Mouse (Mus musculus): ENCODE results near the gene Gm20388.

Gene Gm20388

GRCm38 (mm10) chr8:122333531-122333930 lies 2422.9 kb downstream of the Gm20388 start:
- no peak for DNase-seq (ENCODE audit: low spot score)

DNA sequence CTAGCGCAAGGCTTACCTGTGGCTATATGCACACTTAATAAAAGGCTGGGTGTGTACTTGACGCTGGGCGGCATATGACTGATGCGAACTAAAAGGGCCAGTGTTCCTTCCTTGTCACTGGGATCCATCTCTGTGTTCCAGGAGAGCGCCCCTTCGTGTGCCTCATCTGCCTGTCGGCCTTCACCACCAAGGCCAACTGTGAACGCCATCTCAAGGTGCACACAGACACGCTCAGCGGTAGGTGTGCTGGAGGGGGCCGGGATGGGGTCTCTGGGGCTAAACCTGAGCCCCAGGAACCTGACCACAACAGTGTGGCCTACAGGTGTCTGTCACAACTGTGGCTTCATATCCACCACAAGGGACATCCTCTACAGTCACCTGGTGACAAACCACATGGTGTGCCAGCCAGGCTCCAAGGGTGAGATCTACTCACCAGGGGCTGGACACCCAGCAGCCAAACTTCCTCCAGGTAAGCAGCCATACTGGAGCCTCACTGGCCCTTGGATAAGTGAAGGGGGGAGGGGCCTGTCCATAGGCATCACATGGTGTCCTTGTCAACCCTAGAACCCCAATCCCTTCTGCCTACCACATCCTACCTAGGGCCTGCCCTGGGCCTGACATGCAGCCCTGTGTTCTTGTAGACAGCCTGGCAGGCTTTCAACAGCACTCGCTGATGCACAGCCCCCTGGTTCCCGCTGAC lies 2424.3 kb downstream of the Gm20388 start:
- no peak for DNase-seq (ENCODE audit: low spot score)

DNA sequence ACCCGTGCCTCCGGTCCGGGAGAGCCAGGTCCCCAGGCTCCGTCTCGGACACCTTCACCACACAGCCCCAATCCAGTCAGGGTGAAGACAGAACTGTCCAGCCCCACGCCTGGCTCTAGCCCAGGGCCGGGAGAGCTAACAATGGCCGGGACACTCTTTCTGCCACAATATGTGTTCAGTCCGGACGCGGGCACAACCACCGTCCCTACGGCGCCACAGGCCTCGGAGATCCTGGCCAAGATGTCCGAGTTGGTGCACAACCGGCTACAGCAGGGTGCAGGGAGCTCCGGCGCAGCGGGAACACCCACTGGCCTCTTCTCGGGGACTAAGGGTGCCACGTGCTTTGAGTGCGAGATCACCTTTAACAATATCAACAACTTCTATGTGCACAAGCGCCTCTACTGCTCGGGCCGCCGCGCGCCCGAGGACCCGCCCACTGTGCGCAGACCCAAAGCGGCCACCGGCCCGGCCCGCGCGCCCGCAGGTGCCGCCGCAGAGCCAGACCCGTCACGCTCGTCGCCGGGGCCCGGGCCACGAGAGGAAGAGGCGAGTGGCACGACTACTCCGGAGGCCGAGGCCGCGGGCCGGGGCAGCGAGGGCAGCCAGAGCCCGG lies 2425.1 kb downstream of the Gm20388 start:
- DNase-seq (ENCODE audit: low spot score): no peak

DNA sequence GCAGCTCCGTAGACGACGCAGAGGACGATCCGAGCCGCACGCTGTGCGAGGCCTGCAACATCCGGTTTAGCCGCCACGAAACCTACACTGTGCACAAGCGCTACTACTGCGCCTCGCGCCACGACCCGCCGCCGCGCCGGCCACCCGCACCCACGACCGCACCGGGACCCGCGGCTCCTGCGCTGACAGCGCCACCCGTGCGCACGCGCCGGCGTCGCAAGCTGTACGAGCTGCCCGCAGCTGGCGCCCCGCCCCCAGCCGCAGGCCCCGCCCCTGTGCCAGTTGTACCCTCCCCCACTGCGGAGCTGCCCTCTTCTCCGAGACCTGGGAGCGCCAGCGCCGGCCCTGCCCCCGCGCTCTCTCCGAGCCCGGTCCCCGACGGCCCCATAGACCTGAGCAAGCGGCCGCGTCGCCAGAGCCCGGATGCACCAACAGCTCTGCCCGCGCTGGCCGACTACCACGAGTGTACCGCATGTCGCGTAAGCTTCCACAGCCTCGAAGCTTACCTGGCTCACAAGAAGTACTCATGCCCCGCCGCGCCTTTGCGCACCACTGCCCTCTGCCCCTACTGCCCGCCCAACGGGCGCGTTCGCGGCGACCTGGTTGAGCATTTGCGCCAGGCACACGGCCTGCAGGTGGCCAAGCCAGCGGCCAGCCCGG lies 2425.7 kb downstream of the Gm20388 start:
- DNase-seq (ENCODE audit: low spot score): peak; percentile 25

DNA sequence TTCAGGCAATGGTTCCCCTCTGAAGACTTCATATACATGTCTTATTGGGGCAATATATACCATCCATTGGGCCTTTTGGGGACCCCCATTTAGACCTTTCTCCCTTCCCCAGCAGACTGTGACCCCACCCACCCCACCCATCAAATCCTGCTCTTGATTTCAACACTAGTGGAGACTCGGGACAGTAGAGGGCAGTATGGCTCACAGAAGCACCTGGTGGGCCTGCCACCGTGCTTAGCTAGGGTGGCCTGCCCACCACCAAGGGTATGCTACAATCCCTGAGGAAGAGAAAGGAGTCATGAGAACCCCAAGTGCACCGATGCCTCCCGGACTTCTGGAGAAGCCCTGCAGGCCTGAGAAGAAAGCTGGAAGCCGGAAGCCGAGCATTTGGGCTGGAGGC lies 2428.2 kb downstream of the Gm20388 start:
- DNase-seq (ENCODE audit: low spot score): no peak

DNA sequence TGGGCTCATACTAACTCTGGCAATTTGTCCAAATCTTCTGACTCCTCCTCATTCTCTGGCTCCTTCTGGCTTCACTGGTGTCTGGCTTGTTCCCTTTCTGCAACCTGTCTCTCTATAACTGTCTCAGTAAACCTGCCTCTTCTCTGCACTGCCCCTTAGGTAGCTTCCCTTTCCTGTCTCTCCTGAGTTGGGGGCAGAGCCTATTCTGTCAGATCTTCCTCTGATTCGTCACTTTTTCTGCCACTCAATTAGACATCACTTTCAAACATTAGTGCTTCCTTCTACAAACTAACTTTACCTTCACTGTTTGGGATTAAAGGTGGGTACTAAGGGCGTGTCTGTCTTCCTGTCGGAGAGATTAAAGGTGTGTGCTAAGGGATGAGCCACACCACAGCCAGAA lies 2430.1 kb downstream of the Gm20388 start:
- no peak for DNase-seq (ENCODE audit: low spot score)

GRCm38 (mm10) chr8:122341790-122342189 lies 2431.1 kb downstream of the Gm20388 start:
- no peak for DNase-seq (ENCODE audit: low spot score)

DNA sequence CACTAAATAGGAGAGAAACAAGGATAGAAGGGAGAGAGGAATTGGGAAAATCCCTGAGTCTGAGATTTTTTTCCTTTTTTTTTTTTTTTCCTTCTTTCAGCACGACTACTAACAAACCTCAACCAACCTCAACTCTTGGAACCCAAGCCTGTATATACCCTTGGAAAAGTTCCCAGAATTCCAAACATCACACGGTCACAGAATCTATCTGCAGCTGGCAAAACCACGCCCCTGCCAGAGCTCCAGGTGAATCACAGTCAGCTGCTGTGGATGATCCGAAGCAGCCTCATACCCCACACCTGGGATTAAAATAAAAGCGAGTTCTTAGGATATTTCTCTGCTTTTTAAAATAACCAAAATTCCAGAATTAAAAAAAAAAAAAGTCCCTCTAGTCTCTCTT lies 2431.7 kb downstream of the Gm20388 start:
- no peak for DNase-seq (ENCODE audit: low spot score)

DNA sequence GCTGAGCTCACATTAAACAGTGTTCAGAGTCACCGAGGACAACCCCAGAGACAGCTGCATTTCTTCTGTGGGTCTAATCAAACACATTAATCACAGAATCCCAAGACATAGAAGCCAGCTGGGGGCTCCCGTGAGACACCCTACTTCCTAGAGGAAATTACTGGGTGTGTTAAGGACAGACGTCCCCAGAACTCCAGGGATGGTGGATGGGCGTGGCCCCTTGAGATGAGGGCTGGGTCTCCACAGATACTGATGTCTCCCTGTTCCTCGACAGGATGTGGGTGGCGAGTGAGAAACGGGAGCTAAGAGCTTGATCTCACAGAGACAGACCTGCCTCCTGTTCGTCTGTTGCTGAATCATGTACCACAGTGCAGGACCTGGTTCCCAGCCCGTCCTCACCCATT lies 2432.2 kb downstream of the Gm20388 start:
- DNase-seq (ENCODE audit: low spot score): no peak

DNA sequence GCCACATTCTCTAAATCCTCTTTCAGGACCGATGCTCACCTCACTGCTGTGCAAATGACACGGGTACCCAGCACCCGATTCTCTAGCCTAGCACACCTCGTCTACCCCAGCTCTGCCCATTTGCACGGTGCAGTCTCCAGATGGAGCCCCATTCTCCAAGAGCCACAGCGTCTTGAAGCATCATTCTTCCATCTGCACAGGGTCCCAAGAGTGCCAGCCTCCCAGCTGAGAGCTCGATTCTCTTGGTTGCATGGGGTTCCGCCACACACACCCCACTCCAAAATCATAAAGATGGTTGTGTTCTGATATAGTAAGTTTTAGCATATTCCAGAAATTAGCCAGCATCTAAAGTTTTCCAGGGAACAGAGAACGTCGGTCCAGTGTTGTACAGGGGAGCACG lies 2432.7 kb downstream of the Gm20388 start:
- no peak for DNase-seq (ENCODE audit: low spot score)

DNA sequence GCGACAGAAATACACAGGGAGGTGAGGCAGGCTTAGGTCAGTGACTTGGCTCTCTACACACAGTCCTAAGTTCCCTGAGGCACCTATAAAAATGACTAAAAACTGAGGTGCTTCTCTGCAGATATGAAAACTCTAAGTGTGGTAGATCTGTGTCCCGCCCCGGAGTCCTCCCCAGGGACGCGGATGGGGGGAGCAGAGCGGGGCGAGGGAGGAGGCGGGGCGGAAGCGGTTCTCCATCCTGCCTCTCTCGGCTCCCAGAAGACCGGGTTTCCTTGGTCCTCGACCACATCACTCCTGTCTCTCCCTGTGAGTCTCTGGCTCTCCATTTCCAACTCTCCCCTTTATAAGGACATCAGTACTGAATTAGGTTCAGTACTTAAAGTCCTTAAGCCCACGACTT lies 2433.1 kb downstream of the Gm20388 start:
- no peak for DNase-seq (ENCODE audit: low spot score)

DNA sequence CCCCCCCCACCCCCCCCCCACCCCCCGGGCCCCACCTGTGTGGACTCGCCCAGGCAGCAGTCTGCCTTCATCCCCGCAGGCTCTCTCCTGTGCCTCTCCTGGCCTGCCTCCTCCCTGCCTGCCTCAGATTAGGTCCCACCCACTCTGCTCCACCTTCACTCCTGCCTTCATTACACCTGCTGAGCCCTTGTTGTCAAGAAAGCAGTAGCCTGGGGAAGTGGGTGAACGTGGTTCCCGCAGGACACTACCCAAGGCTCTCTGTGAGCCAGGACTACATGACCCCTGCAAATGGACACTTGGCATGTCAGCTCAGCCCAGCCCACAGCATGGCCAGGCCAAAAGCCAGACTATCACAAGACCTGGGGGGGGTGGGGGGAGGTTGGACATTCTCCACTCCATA lies 2433.6 kb downstream of the Gm20388 start:
- DNase-seq (ENCODE audit: low spot score): no peak

GRCm38 (mm10) chr8:122345181-122346095 lies 2434.8 kb downstream of the Gm20388 start:
- DNase-seq (ENCODE audit: low spot score): no peak

GRCm38 (mm10) chr8:122347811-122348552 lies 2437.3 kb downstream of the Gm20388 start:
- DNase-seq (ENCODE audit: low spot score): no peak

DNA sequence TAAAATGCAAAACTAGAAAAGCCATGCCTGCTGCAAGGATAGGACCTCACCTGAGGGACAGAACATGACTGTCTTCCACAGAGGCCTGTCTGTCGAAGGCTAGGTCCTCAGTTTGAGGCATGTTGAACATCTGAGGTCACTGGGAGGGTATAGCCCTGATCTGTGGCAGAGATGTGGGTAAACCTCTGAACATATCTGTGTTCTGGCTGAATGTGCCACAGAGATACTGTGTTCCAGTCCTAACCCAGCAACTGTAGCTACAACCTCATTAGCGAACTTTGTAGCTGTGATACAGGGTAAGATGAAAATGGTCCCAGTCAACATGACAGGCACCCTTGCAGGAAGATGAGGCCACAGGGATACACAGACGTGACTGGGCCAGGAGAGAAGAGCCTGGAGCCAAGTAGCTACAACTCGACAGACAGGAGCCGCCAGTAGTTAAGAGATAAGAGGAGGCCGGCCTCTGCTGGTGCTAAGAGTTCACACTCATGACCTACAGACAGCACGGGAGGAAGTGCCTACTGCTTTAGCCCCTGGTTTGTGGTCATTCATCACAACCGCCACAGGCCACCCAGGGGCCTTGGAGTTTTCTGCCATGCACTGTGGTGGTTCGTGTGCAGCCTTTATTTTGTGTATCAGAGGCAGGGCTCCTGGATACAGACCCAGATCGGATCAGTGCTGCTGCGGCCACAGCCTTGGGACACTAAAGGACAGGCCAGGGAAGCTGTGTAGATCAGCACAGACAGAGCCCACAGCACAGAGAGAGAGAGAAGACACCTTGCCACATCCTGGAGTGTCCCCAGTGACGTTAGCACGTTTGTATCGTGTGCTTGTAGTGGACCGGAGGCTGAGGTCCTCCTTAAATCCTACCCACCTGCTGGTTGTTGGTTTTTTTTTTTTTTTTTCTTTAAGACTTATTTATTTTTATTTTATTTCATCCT lies 2439.0 kb downstream of the Gm20388 start:
- DNase-seq (ENCODE audit: low spot score): no peak

DNA sequence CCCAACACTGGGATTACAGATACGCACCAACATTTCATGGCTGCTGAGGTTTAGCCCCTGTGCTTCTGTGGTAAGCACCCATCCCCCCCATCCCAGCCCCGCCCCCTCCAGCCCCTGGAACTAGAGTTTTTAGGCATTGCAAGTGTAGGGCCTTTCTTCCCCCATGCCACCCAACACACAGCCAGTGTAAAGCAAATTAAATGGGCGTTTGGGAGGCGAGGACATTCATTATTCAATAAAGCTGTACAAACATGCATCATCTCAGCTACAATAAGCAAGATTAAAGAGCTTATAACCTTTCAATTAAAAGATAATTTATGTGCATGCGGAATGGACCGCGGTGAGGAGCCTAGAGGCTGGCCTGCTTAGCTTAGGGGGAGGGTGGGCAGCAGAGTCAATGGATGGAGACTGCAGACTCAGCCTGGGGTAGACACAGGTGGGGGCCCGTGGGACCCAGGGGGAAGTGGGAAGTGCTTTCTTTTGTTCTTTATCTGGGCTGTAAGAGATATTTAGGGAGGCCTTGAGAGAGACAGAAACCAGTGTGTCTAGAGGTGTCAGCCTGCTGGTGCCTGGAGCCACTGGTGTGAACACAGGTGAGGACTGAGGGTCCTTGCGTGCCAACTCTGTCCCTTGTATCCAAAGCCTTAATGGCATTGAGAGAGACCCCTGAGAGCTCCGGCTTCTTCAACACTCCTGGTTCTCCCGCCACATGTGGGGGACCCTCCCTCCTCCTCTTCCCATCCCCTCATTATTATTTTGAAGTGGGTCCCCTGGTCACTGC lies 2439.9 kb downstream of the Gm20388 start:
- no peak for DNase-seq (ENCODE audit: low spot score)

DNA sequence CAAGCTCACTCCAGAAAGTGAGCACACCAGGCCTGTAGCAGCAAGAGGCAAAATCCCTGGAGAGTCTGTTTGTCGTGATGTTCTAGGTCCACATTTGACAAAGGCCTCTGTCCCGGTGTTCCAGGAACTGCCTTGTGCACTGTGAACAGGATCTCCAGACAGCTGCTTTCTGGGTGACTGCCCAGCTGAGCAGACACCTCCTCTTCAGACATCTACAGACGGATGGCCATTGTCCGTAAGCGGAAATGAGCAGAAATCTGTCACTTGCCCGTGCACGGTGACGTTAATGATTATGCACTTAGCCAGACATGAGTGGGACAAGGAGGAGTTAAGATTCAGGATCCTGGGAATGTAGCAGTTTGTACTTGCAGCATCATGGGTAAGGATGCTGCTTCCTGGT lies 2443.5 kb downstream of the Gm20388 start:
- no peak for DNase-seq (ENCODE audit: low spot score)

DNA sequence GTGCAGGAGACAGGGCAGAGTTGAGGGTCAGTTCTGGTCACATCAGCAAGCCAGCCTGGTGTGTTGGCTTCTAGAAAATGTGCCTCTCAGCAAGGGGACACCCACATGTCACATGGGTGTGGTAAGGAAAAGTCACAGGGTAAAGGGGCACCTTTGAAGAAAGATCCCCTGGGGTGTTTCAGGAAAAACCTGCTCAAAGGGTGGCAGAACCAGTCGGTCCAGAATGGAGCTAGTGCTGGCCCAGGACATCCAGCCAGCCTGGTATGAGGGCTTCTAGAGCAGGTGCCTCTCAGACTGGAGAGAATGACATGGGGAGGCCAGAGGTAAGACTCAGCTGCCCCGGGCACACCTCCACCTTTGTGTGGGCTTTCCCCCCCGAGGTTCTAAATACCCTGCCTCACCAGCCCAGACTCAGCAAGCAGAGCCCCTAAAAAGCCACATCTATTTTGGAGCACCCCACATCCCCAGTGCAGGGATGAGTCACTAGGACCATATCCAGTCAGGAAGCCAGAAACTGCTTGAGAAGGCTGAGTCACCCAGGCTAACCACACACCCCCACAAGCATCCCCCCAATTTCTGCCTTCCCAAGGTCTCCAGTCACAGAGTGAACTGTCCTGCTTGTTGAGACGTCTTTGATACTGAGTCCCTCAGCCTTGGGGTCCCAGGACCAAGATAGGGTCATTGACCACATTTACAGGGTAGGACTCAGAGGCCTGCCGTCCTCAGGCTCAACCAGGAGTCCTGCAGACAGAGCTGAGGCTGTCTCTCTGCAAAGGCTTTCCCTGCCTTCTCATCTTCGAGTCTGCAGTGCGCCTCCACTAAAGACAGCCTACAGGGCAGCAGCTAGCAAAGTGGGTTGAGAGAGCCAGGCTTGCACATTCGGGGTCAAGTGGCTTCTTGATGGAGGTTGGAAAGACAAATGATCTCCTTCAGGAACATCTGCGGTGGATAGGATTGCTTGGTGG lies 2445.3 kb downstream of the Gm20388 start:
- DNase-seq (ENCODE audit: low spot score): no peak

DNA sequence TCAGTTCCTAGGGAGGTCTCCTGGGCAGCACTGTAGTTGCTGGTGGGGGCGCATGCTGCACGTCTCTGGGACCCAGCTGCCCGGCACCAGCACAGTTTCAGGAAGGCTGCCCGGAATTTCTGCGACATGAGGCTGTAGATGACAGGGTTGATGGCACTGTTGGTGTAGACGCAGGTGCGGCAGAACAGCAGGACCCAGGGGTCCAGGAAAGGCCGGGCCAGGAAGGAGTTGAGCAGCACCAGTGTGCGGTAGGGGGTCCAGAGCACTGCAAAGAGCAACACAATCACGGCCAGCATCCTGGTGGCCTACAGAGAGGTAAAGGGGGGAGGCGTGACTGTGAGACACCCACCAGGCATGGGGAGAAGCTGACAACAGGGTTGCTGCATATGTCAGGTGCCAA lies 2446.6 kb downstream of the Gm20388 start:
- DNase-seq (ENCODE audit: low spot score): no peak
